Mouse (Mus musculus) ovary, adult 18-20 months (tissue): ENCODE measurements at regions not wholly inside any gene's neighbourhood (a gene's known extent, or its start where the extent isn't known, plus 50 kb on each side); places are given as distances from the start of the nearest gene placed in this dataset.
A peak's percentile ranks its signal among the peaks of the same experiment; 100 is the strongest.

Experiments used
- DNase-seq: peaks from one replicate; pipeline ENCODE4 v3.0.0; 2022; ENCODE audit warnings: low spot score, mixed read lengths

- no peak for DNase-seq
Measured at GRCm38 (mm10) chr1:193700217-193700616, 330.1 kb upstream of the Camk1g start.

DNA sequence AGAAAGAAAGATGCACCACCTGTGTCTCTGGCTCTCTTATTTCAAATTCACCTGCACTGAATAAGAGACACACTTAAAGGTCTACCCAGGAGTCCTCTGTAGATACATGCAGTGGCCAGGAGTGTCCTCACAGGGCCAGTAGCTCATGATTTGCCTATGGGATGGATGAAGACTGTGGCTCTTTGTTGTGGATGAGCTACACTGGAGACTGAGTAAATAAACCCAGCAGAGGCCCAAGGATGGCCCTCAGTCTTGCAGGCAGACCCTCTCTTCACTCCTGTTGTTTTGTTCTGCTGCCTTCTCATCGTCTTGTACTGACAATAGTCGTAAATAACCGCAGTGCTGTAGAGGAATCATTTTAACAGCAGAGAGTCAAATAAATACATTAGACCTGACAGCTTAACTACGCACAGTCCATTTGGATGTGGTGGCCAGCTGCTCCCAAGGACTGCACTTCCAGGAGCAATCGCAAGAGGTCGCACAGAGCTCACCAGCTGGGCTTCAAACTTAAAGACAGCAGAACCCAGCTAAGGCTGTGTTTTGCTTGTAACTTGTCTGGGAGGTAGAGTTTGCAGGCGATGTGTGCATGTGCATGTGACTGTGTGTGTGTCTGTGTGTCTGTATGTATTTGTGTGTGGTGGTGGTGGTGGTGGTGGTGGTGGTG lies 328.6 kb upstream of the Camk1g start:
- peak; percentile 16 for DNase-seq

DNA sequence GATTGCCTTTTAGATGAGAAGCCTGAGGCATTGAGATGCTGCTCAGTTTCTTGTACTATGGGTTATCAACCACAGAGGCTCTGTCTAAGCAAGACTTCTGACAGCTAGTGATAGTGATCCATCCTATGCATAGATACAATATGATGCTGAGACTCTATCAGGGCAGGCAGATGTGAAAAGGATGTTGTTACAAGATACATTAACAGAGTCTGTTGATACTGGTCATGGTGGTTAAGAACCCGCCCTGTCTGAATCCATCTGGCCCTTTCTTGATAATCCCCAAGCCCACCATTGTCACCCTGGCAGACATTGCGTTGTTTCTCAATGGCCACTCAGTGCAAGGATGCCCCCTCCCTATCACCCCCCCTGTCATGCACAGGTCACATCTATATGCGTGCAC lies 327.8 kb upstream of the Camk1g start:
- no peak for DNase-seq

DNA sequence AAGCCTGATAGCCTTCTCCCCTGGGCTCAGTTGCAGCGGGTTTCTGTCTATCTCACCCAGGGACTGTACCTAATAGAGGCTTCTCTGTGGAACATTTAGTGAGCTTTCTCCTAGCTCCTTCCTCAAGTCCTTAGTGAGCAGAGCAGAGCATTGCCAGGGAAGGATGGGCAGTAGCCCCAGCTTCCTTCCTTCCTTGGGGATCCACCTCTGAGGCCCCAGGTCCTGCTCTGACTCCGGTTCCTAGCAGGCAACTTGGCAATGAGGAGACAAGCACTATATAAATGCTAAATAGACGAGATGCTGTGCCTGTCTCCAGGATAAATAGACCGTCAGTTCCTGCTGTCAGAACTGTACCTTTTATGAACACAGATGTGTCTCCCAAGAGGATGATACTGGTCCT lies 326.9 kb upstream of the Camk1g start:
- no peak for DNase-seq

GRCm38 (mm10) chr1:193692991-193693390 lies 322.9 kb upstream of the Camk1g start:
- no peak for DNase-seq

DNA sequence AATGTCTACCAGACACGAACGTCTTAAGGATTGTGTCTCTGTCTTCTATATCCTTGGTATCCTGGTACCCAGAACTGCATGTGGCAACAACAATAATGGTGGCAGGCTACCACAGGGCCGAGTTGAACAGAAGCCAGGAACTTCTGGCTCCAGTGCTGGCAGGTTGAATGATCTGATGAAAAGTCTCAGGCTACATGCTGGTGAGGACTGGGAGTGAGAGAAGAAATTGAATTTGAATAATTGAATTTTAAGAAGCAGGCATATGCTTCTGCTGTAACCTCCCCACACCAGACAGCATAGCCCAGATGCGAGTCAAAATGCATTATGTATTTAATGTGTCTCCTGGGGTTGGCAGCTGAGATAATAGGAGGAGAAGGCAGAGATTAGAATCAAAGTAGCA lies 319.5 kb upstream of the Camk1g start:
- no peak for DNase-seq

DNA sequence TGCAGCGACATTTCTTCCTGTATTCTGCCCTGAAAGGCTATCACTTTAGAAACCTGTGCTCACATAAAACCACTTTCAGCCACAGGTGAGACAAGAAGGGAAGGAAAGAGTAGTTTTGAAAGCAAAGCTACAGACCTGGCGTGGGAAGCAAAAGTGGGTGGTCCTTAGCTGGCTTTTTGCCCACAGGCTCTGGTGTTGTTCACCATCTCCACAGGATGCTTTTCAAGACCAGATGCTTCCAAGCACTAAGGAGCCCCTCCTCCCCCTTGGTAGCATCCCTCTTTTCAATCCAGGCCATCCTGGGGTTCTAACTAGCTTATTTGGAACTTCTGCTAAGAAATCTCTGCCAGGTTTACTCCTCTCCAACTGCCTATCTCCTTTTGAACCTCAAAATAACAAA lies 312.8 kb upstream of the Camk1g start:
- DNase-seq, result no peak

DNA sequence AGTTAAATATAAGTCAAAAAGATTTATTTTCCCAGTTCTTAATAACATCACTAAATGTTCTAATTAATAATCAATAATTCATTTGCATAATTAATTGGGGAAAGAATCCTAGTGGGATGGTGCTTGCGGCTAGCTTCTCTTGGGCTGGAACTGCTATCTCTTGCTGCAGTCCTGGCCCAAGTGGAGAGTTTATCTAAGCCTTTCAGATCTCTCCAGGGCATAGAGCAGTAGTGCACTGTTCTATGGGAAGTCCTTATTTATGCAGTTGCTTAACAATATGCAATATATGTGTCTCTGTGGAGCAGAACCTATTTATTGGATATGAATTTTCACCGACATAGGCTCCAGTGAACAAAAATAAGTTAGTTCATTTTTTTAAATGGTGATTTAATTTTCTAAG lies 308.4 kb upstream of the Camk1g start:
- no peak for DNase-seq

GRCm38 (mm10) chr1:193673236-193673830 lies 303.2 kb upstream of the Camk1g start:
- DNase-seq, result no peak

GRCm38 (mm10) chr1:193672681-193673080 lies 302.6 kb upstream of the Camk1g start:
- DNase-seq, result no peak

DNA sequence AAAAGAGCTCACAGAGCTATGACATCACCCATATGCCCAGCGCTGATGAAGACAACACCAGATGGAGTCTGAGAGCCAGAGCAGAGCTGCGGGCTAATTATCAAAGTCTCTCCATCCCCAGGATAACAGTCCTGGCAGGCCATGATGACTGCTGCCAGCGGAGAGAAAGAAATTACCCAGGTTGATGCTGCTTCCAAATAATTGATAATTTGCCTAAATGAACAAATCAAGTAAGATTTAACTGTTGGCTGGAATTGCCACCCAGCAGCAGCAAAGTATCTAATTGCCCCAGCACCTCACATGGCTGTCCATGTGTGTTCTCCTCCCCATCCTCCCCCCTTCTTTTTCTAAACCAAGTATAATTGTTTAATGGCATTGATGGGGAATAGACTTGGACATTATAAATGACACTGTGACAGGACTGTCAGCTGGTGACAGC lies 301.7 kb upstream of the Camk1g start:
- no peak for DNase-seq

DNA sequence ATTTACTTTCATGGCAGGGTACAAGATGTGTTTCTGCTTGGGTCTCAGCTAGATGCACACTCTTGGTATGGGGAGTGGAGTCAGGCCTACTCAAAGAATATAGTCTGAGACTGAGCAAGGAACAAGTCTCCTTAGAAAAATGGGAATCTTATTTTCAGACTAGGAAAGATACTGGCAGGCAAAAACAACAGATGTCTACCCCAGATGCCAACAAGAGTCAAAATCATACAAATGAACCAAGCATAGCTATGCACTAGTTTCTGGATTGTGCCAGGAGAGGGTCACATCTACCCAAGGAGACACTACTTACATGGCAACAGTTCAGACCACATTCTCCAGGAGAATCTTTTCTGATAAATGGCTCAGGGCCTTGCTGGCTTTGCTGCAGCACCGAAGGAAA lies 300.9 kb upstream of the Camk1g start:
- DNase-seq, result no peak

- no peak for DNase-seq
Measured at GRCm38 (mm10) chr1:193670008-193670407, 299.9 kb upstream of the Camk1g start.

DNA sequence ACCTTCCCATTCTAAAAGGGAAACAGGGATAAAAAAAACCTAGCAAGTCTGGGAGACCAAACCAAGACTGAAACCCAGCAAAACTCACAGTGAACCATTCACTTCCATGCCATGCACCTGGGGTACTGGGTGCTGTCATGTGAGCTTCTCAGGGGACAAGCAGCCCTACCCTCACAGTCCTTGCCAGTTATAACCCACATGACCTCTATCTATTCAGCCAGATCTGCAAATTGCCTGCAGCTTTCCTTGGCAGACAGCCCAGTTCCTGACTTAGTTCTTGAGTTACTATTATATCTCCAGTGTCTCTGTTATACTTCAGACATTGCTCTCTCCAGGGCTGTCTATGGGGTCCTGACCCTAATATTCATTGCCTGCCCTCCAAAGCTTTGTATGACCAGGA lies 298.7 kb upstream of the Camk1g start:
- DNase-seq, result no peak

DNA sequence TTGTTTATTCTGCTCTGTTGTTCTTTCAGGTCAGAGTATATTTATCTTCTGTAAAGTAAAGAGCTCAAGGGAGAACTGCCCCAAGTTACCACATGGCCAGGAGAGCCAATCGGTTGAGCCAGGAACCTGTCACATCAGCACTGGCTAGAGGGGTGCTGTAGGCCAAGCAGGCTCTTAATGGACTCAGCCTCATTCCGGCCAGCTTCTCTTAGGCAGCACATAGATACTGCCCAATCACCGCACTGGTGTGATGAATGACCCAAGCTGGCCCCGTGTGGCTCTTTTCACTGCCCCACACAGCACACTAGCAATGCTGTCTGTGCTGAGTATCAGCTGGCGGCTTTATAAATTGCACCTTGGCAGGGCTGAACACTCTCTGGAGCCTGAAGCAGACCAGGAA lies 295.8 kb upstream of the Camk1g start:
- no peak for DNase-seq

DNA sequence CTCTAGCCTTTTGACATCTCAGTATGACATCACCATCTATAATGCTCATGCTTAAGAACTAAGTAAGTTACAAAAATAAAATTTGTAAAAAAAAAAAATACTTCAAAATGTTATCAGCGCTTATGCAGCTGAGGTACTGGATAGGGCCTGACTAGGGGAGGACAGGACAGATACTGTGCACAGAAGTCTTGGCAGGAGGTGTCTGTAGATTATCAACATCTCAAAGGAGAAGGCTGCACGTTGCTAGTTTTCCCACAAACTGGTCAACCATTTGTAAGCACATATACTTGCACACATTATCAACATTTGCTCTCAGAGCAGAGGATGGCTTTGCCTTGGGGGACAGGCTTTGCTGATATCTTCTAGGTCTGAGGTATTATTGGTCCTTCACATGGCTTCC lies 294.5 kb upstream of the Camk1g start:
- DNase-seq, result no peak

GRCm38 (mm10) chr1:193663587-193663986 lies 293.5 kb upstream of the Camk1g start:
- DNase-seq, result no peak

DNA sequence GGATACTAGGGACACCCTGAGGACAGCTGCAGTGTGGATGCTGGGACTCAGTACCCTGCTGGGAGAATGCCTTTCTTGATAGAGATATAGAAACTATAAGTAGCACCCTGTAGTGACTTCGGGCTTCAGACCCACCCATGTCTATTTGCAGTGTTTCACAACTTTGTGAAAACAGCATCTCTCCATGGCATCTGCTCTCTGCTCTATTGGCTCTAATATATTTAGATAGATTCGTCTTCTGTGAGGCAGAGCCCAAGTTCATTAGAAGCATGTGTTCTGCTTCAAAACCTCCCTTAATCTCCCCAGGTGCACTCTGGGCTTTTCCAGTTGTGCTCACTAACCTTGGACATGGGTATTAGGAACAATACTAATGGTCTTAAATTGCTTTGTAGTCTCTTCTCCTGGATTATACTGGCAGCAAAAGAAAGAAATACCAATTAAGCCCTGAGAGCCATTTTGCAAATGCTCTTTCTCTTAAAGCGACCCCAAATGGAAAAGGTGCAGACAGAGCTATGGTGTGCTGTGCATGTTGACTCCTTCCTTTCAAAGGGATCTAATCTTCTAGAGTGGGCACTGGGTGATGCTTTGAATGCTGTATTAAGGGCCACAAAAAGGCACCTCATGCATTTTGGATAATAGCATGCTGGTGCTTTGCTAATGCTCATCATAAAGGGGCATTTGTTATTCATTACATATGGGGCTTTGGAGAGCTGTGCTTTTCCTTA lies 292.2 kb upstream of the Camk1g start:
- DNase-seq, result no peak

DNA sequence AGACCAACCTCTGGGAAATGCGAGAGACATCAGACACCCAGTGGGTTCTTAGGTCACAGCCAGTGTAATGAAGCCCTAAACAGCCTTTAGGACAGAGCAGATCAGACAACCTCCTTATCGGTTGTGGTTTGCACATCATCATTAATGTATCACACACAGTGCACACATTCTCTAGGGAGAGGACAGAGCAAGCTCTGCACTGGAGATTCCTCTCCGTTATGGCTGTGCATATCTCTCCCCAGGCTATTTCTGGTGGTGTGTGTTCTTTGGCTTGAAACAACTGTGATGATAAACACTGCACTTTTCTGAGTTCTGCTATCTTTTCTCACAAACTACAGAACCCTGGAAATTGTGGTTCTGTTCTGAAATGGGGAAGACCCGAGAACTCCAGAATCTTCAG lies 291.3 kb upstream of the Camk1g start:
- no peak for DNase-seq

DNA sequence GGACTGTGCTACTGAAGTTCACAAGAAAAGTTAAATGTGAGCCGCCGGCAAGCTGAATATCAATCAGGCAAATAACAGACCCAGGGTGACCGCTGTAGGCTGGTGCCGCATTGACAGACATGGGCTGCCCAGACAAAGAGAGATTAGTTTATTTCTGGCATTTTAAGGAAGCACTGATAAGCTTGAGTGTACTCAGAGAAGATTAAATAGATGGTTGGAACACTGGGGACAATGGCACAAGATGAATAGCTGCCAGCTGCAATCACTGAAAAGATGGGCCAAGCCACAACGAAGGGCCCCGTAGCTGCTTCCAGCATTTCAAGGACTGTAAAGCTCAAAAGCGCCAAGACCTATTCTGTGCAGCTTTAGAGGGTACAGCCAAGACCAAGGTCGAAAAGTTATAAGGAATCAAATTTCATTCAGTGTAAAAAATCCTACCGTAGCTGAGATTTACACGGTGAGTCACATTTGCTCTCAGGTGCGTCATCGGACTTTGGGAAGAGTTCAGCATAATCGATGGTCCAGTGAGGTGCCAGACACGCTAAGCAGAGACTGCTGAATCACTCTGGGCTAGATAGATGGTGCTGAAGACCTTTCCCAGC lies 285.1 kb upstream of the Camk1g start:
- DNase-seq, result peak; percentile 31

DNA sequence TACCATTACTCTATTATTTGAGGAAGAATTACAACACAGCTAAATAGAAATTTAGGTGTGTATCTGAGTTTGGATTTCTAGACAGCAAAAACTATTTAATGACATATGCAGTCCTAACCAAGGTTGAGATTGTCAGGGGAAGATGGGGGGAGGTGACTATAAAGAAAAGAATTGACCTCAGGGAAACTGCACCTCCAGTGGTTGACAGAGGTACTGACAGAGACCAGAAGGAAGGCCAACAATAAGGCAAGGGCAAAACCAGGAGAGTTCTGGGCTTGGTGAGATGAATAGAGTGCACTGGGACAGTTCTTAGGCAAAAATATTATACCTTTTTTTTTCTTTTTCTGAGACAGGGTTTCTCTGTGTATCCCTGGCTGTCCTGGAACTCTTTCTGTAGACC lies 280.2 kb upstream of the Camk1g start:
- no peak for DNase-seq

DNA sequence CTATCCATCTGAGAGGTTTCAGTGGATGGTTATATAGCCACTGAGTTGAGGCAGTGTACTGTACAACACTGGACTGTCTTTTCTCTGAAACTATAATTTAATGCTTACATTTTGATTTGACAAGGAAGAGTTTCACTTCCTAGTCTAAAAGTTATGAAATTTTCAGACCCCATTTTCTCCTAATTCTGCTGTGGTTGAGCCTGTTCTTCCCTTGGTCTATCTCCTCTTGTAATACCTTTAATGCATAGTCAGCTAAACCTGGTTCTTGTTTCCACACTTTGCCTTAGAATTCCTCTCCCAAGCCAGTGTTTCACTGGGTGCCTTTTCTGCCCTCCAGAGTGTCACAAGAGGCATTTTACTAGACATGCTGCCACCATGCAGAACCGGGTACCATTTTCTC lies 279.3 kb upstream of the Camk1g start:
- no peak for DNase-seq
